In the genomic region with DNA sequence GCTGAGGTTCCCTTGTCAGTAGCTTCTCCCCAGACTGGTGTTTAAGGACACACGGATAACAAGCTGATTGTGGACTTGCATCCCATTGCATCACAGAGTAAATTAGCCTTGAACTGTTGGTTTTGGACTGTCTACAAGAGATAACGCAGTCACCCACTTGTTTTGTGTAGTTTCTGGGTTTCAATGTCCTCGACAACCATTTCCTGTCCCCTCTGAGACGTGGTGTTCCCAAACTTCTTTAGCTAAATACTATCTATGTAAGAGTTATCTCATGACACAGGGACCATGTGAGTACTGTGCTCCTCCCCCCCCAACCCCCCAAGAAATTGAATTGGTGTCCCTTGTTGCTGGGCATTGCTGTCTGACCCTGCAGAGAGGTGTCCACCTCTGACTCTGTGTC, we compare ENCODE assay signal across 19 mouse cellular contexts. TPM values are rescaled to one million over a fixed set of nuclear protein-coding genes. Genes with fewer than 3 reads are reported as not detected.
DNase-seq lines count a peak whose midpoint lies in the region; ATAC-seq and TF ChIP-seq lines count a peak whose summit lies in the region.
"Had no signal": no experiment of that assay in that cellular context is flagged by ENCODE, and none has a peak within 500 bp of the region (broad histone marks: within the 10 kb centered on the region; RNA-seq: fewer than 3 reads in every experiment).

No protein-coding gene starts in this region.

- WGBS in embryonic facial prominence, embryonic 13.5 days, result 44% methylated on average over 4 of the region's 4 CpGs
- WGBS in embryonic facial prominence, embryonic 10.5 days, result 66% methylated on average over 4 of the region's 4 CpGs
- whole genome bisulfite sequencing in kidney, adult 2 months, result 69% methylated on average over 4 of the region's 4 CpGs
- WGBS in kidney, embryonic 15.5 days, result 63% methylated on average over 4 of the region's 4 CpGs
- 13% methylated on average over 4 of the region's 4 CpGs for WGBS in liver, embryonic 14.5 days (ENCODE audit: insufficient replicate concordance)

- H3K9ac ChIP-seq in embryonic facial prominence, embryonic 13.5 days, result no peak overlapping the region
- H3K9ac ChIP-seq in kidney, embryonic 15.5 days, result no peak overlapping the region
- peak overlapping the region; percentile 30; the same call in 1 of the 2 replicates for H3K9ac ChIP-seq in MEL (ENCODE audit: control insufficient read depth, low read depth, low read length, poor library complexity, severe bottlenecking)
- H3K9ac ChIP-seq in liver, embryonic 14.5 days (replicated peaks), result no peak overlapping the region
- H3K9ac ChIP-seq: hindbrain, embryonic 15.5 days had no signal

- no peaks in the 10 kb centered on the region for H3K36me3 ChIP-seq in embryonic facial prominence, embryonic 13.5 days
- no peaks in the 10 kb centered on the region for H3K36me3 ChIP-seq in embryonic facial prominence, embryonic 10.5 days (replicated peaks)
- no peaks in the 10 kb centered on the region for H3K36me3 ChIP-seq in kidney, adult 2 months (ENCODE audit: control insufficient read depth, insufficient read depth, low read length)
- H3K36me3 ChIP-seq in kidney, embryonic 15.5 days, result no peaks in the 10 kb centered on the region
- peaks cover 0 to 34% of the 10 kb centered on the region in 2 experiments; a peak in 2 of 4 replicates for H3K36me3 ChIP-seq in MEL (ENCODE audit: control insufficient read depth in 1 of 2, insufficient read depth in 2 of 2, low read length in 2 of 2)
- H3K36me3 ChIP-seq in liver, embryonic 14.5 days (replicated peaks; ENCODE audit: control insufficient read depth, insufficient read depth, low read depth), result no peaks in the 10 kb centered on the region
- H3K36me3 ChIP-seq: hindbrain, embryonic 15.5 days had no signal

- H3K27me3 ChIP-seq in embryonic facial prominence, embryonic 13.5 days, result peaks cover 26% of the 10 kb centered on the region
- peaks cover 14% of the 10 kb centered on the region for H3K27me3 ChIP-seq in embryonic facial prominence, embryonic 10.5 days (replicated peaks; ENCODE audit: low read depth, poor library complexity, severe bottlenecking)
- H3K27me3 ChIP-seq in kidney, adult 2 months (replicated peaks; ENCODE audit: control insufficient read depth, insufficient read depth, low read length), result no peaks in the 10 kb centered on the region
- H3K27me3 ChIP-seq in kidney, embryonic 15.5 days, result no peaks in the 10 kb centered on the region
- H3K27me3 ChIP-seq in MEL (ENCODE audit: control insufficient read depth in 1 of 2, insufficient read depth in 2 of 2, low read length in 2 of 2), result no peaks in the 10 kb centered on the region
- no peaks in the 10 kb centered on the region for H3K27me3 ChIP-seq in liver, embryonic 14.5 days (ENCODE audit: control insufficient read depth, insufficient read depth, low read length)
- H3K27me3 ChIP-seq: hindbrain, embryonic 15.5 days had no signal

- H3K4me2 ChIP-seq in embryonic facial prominence, embryonic 13.5 days, result peak overlapping the region; percentile 37; the same call in 1 of the 2 replicates
- no peak overlapping the region for H3K4me2 ChIP-seq in kidney, embryonic 15.5 days
- peak overlapping the region; percentile 24; the same call in 1 of the 2 replicates for H3K4me2 ChIP-seq in liver, embryonic 14.5 days (ENCODE audit: low read depth)
- H3K4me2 ChIP-seq: hindbrain, embryonic 15.5 days had no signal

- no peak for TF ChIP-seq POLR2A in kidney, adult 2 months (IDR thresholded peaks at IDR 0.05; ENCODE audit: low read depth, low read length)
- TF ChIP-seq POLR2A in MEL (IDR thresholded peaks at IDR 0.05; ENCODE audit: control insufficient read depth in 1 of 2, insufficient read depth in 1 of 2, low read depth in 1 of 2, low read length in 2 of 2, poor library complexity in 1 of 2), result no peak

- ATAC-seq in embryonic facial prominence, embryonic 13.5 days (ENCODE audit: insufficient number of reproducible peaks, insufficient read depth, low FRiP score, low TSS enrichment, low read depth), result no peak
- ATAC-seq in kidney, embryonic 15.5 days (replicated peaks; ENCODE audit: low FRiP score), result no peak
- ATAC-seq in liver, embryonic 14.5 days (ENCODE audit: insufficient read depth), result peak; percentile 45

- TF ChIP-seq CTCF in kidney, adult 2 months (conservative IDR thresholded peaks at IDR 0.05; ENCODE audit: insufficient read depth, insufficient read length, low read depth, low read length), result no peak
- TF ChIP-seq CTCF in MEL (IDR thresholded peaks at IDR 0.05 in 2 of 3, conservative IDR thresholded peaks at IDR 0.05 in 1 of 3; ENCODE audit: control insufficient read depth in 1 of 3, insufficient read depth in 1 of 3, low read depth in 2 of 3, low read length in 3 of 3, poor library complexity in 1 of 3, severe bottlenecking in 1 of 3), result no peak
- TF ChIP-seq CTCF in liver, embryonic 14.5 days (IDR thresholded peaks at IDR 0.05; ENCODE audit: low read depth), result no peak

- H3K9me3 ChIP-seq in embryonic facial prominence, embryonic 13.5 days, result no peaks in the 10 kb centered on the region
- H3K9me3 ChIP-seq in embryonic facial prominence, embryonic 10.5 days, result no peaks in the 10 kb centered on the region
- H3K9me3 ChIP-seq in kidney, embryonic 15.5 days (replicated peaks), result no peaks in the 10 kb centered on the region
- no peaks in the 10 kb centered on the region for H3K9me3 ChIP-seq in MEL (replicated peaks; ENCODE audit: insufficient read depth, low read length)
- no peaks in the 10 kb centered on the region for H3K9me3 ChIP-seq in liver, embryonic 14.5 days (ENCODE audit: control insufficient read depth, low read length)
- H3K9me3 ChIP-seq: hindbrain, embryonic 15.5 days had no signal

- DNase-seq in embryonic facial prominence, embryonic 10.5 days (ENCODE audit: low spot score), result no peak
- peak; percentile 39 for DNase-seq in kidney, adult 2 months
- peak; percentile 88 for DNase-seq in MEL (ENCODE audit: low read depth, low spot score)
- DNase-seq in liver, embryonic 14.5 days (ENCODE audit: low read depth in 3 of 3, low spot score in 3 of 3), result peak in 2 of 3 experiments; percentile 28 to 30
- no peak for DNase-seq in lung, postnatal 10 days
- no peak for DNase-seq in urinary bladder, postnatal 25 days (ENCODE audit: low spot score)
- DNase-seq: cerebellum, adult 9-11 months; gastrocnemius, postnatal 36 days; layer of hippocampus, adult 9-11 months; lung, adult 2 months; thymus, postnatal 4 days had no signal

- no peaks in the 10 kb centered on the region for H3K79me2 ChIP-seq in MEL (ENCODE audit: control insufficient read depth, insufficient read depth, low read length, poor library complexity)

- H3K27ac ChIP-seq in embryonic facial prominence, embryonic 13.5 days, result no peak overlapping the region
- H3K27ac ChIP-seq in embryonic facial prominence, embryonic 10.5 days (replicated peaks), result no peak overlapping the region
- H3K27ac ChIP-seq in kidney, adult 2 months (ENCODE audit: insufficient read depth, low read depth, low read length), result no peak overlapping the region
- no peak overlapping the region for H3K27ac ChIP-seq in kidney, embryonic 15.5 days
- peak overlapping the region; percentile 93 for H3K27ac ChIP-seq in MEL (ENCODE audit: control insufficient read depth, low read depth, low read length)
- H3K27ac ChIP-seq in liver, embryonic 14.5 days, result no peak overlapping the region
- H3K27ac ChIP-seq: hindbrain, embryonic 15.5 days had no signal

- H3K4me1 ChIP-seq in embryonic facial prominence, embryonic 13.5 days, result peaks cover 26% of the 10 kb centered on the region
- peaks cover 33% of the 10 kb centered on the region for H3K4me1 ChIP-seq in embryonic facial prominence, embryonic 10.5 days
- H3K4me1 ChIP-seq in kidney, adult 2 months (ENCODE audit: control insufficient read depth, insufficient read depth, low read length), result 0 out of 2 replicates have a peak, but pooled peaks cover 3% of the 10 kb centered on the region
- peaks cover 16% of the 10 kb centered on the region for H3K4me1 ChIP-seq in kidney, embryonic 15.5 days
- peaks cover 19 to 45% of the 10 kb centered on the region in 2 experiments; a peak in 3 of 4 replicates for H3K4me1 ChIP-seq in MEL (ENCODE audit: control insufficient read depth in 1 of 2, insufficient read depth in 2 of 2, low read length in 2 of 2)
- peaks cover 0 to 23% of the 10 kb centered on the region in 2 experiments; a peak in 2 of 4 replicates for H3K4me1 ChIP-seq in liver, embryonic 14.5 days (replicated peaks; ENCODE audit: control insufficient read depth in 2 of 2, insufficient read depth in 2 of 2, low read length in 1 of 2)
- H3K4me1 ChIP-seq: hindbrain, embryonic 15.5 days had no signal

- no peak overlapping the region for H3K4me3 ChIP-seq in embryonic facial prominence, embryonic 13.5 days
- H3K4me3 ChIP-seq in embryonic facial prominence, embryonic 10.5 days, result no peak overlapping the region
- no peak overlapping the region for H3K4me3 ChIP-seq in kidney, adult 2 months (ENCODE audit: insufficient read depth, low read depth, low read length)
- no peak overlapping the region for H3K4me3 ChIP-seq in kidney, embryonic 15.5 days (replicated peaks)
- H3K4me3 ChIP-seq in MEL (ENCODE audit: control insufficient read depth in 1 of 2, insufficient read depth in 1 of 2, low read depth in 2 of 2, low read length in 2 of 2), result peak overlapping the region in 1 of 2 experiments; percentile 4; a peak in 1 of 4 replicates
- no peak overlapping the region for H3K4me3 ChIP-seq in liver, embryonic 14.5 days (ENCODE audit: insufficient read depth in 1 of 2, low read depth in 2 of 2, low read length in 2 of 2)
- H3K4me3 ChIP-seq: hindbrain, embryonic 15.5 days had no signal

- peak; percentile 79 to 93 for TF ChIP-seq EP300 in MEL (IDR thresholded peaks at IDR 0.05; ENCODE audit: low read depth in 1 of 2, low read length in 2 of 2)
- no peak for TF ChIP-seq EP300 in liver, embryonic 14.5 days (IDR thresholded peaks at IDR 0.05; ENCODE audit: low read depth)

- no peak for TF ChIP-seq RAD21 in MEL (IDR thresholded peaks at IDR 0.05; ENCODE audit: low read depth, low read length)

RNA-seq across cellular contexts. Expression of gene Ahsg, which starts 9.6 kb away (rescaled TPM):
- 34.8 TPM in 1 of 2 replicates, not detected in the other for polyA plus RNA-seq in embryonic facial prominence, embryonic 13.5 days (2015; fragmentation: Nextera tagmentation; extraction: Ambion mirVana)
- polyA plus RNA-seq in embryonic facial prominence, embryonic 10.5 days (2016; fragmentation: Nextera tagmentation; extraction: Ambion mirVana), result not detected in 2 replicates
- polyA plus RNA-seq in kidney, adult 2 months (2012; rRNA removed), result 0.77 TPM in 1 of 2 replicates, not detected in the other
- polyA plus RNA-seq in kidney, embryonic 15.5 days (2015; fragmentation: Nextera tagmentation; extraction: Ambion mirVana), result 10.8 and 32.4 TPM in 2 replicates
- total RNA-seq in MEL (2012; rRNA removed), result 0.16 TPM in 1 of 2 replicates, not detected in the other
- polyA plus RNA-seq in MEL (2012; ENCODE audit: insufficient read depth in 1 of 2, insufficient read length in 2 of 2, low read depth in 1 of 2, low replicate concordance in 2 of 2, missing spikeins in 1 of 2), result under 1 TPM in 1 of 2 experiments, not detected in 1; 0.13 TPM
- polyA plus RNA-seq in liver, embryonic 14.5 days (2012; rRNA removed), result 1,135 and 1,143 TPM in 2 replicates
- polyA plus RNA-seq in liver, embryonic 14.5 days (2014; fragmentation: Nextera tagmentation; extraction: Ambion mirVana), result 1,052 and 1,153 TPM in 2 replicates
- total RNA-seq: left cerebral cortex, postnatal 14 days; megakaryocyte-erythroid progenitor cell, adult 5-6 weeks; monocyte, adult 5-6 weeks; neutrophil, adult 5-6 weeks had no signal
- polyA plus RNA-seq: C2C12 had no signal

RNA-seq across cellular contexts. Expression of gene Dnajb11, which starts 23.8 kb away (rescaled TPM):
- polyA plus RNA-seq in embryonic facial prominence, embryonic 13.5 days (2015; fragmentation: Nextera tagmentation; extraction: Ambion mirVana), result 102 and 104 TPM in 2 replicates
- 88.4 and 90.8 TPM in 2 replicates for polyA plus RNA-seq in embryonic facial prominence, embryonic 10.5 days (2016; fragmentation: Nextera tagmentation; extraction: Ambion mirVana)
- polyA plus RNA-seq in kidney, adult 2 months (2012; rRNA removed), result 18.1 and 21.9 TPM in 2 replicates
- polyA plus RNA-seq in kidney, embryonic 15.5 days (2015; fragmentation: Nextera tagmentation; extraction: Ambion mirVana), result 118 and 124 TPM in 2 replicates
- 116 and 147 TPM in 2 replicates for total RNA-seq in MEL (2012; rRNA removed)
- 100 to 1,000 TPM in 1 of 2 experiments, 10 to 100 TPM in 1; 90.2 to 139 TPM for polyA plus RNA-seq in MEL (2012; ENCODE audit: insufficient read depth in 1 of 2, insufficient read length in 2 of 2, low read depth in 1 of 2, low replicate concordance in 2 of 2, missing spikeins in 1 of 2)
- 15.1 and 25.9 TPM in 2 replicates for polyA plus RNA-seq in liver, embryonic 14.5 days (2012; rRNA removed)
- polyA plus RNA-seq in liver, embryonic 14.5 days (2014; fragmentation: Nextera tagmentation; extraction: Ambion mirVana), result 54.3 and 54.9 TPM in 2 replicates

RNA-seq across cellular contexts. Expression of gene Tbccd1, which starts 24.0 kb away (rescaled TPM):
- polyA plus RNA-seq in embryonic facial prominence, embryonic 13.5 days (2015; fragmentation: Nextera tagmentation; extraction: Ambion mirVana), result 30.4 and 33.5 TPM in 2 replicates
- polyA plus RNA-seq in embryonic facial prominence, embryonic 10.5 days (2016; fragmentation: Nextera tagmentation; extraction: Ambion mirVana), result 38.6 and 39.1 TPM in 2 replicates
- 20.1 and 20.6 TPM in 2 replicates for polyA plus RNA-seq in kidney, adult 2 months (2012; rRNA removed)
- 33.3 and 34.7 TPM in 2 replicates for polyA plus RNA-seq in kidney, embryonic 15.5 days (2015; fragmentation: Nextera tagmentation; extraction: Ambion mirVana)
- 20.4 and 28.7 TPM in 2 replicates for total RNA-seq in MEL (2012; rRNA removed)
- 10 to 100 TPM in 1 of 2 experiments, not detected in 1; 23.8 TPM for polyA plus RNA-seq in MEL (2012; ENCODE audit: insufficient read depth in 1 of 2, insufficient read length in 2 of 2, low read depth in 1 of 2, low replicate concordance in 2 of 2, missing spikeins in 1 of 2)
- polyA plus RNA-seq in liver, embryonic 14.5 days (2012; rRNA removed), result 20.3 and 25.6 TPM in 2 replicates
- polyA plus RNA-seq in liver, embryonic 14.5 days (2014; fragmentation: Nextera tagmentation; extraction: Ambion mirVana), result 23.5 and 24.8 TPM in 2 replicates

RNA-seq across cellular contexts. Expression of gene Fetub, which starts 36.6 kb away (rescaled TPM):
- polyA plus RNA-seq in embryonic facial prominence, embryonic 13.5 days (2015; fragmentation: Nextera tagmentation; extraction: Ambion mirVana), result 0.51 and 1.2 TPM in 2 replicates
- polyA plus RNA-seq in embryonic facial prominence, embryonic 10.5 days (2016; fragmentation: Nextera tagmentation; extraction: Ambion mirVana), result not detected in 2 replicates
- 1.1 and 1.6 TPM in 2 replicates for polyA plus RNA-seq in kidney, adult 2 months (2012; rRNA removed)
- polyA plus RNA-seq in kidney, embryonic 15.5 days (2015; fragmentation: Nextera tagmentation; extraction: Ambion mirVana), result 0.29 and 0.54 TPM in 2 replicates
- total RNA-seq in MEL (2012; rRNA removed), result 0.26 TPM in 1 of 2 replicates, not detected in the other
- polyA plus RNA-seq in MEL (2012; ENCODE audit: insufficient read depth in 1 of 2, insufficient read length in 2 of 2, low read depth in 1 of 2, low replicate concordance in 2 of 2, missing spikeins in 1 of 2), result under 1 TPM in 1 of 2 experiments, not detected in 1; 0.96 TPM
- polyA plus RNA-seq in liver, embryonic 14.5 days (2012; rRNA removed), result 1.5 and 1.6 TPM in 2 replicates
- polyA plus RNA-seq in liver, embryonic 14.5 days (2014; fragmentation: Nextera tagmentation; extraction: Ambion mirVana), result 2.2 and 2.3 TPM in 2 replicates
- total RNA-seq: left cerebral cortex, postnatal 14 days; megakaryocyte-erythroid progenitor cell, adult 5-6 weeks; monocyte, adult 5-6 weeks; neutrophil, adult 5-6 weeks had no signal
- polyA plus RNA-seq: hindbrain, embryonic 15.5 days had no signal

Comparison
In these comparisons a context has a peak if more than half of its experiments do, and no peak if none do; other contexts are left out.
1. DNase-seq: peak in kidney, adult 2 months (single experiment), MEL (single experiment) and liver, embryonic 14.5 days (2 of 3); none in embryonic facial prominence, embryonic 10.5 days (single experiment), lung, postnatal 10 days (single experiment) and urinary bladder, postnatal 25 days (single experiment).
2. RNA of gene Ahsg, which starts 9.6 kb away (polyA plus RNA-seq): 1,052 to 1,153 TPM in liver, embryonic 14.5 days; 10.8 to 32.4 TPM in kidney, embryonic 15.5 days, 34.8 TPM in embryonic facial prominence, embryonic 13.5 days, 0.13 TPM in MEL, not detected in embryonic facial prominence, embryonic 10.5 days and 0.77 TPM in kidney, adult 2 months; every median in the first group is over 10 times any median in the second.